Mouse (Mus musculus): ENCODE results near the gene C77080. TPM values are rescaled to one million over a fixed set of nuclear protein-coding genes. Genes with fewer than 3 reads are reported as not detected.

Gene C77080
- polyA plus RNA-seq, 1 experiment from 2014 or later: 4.3 TPM

DNA sequence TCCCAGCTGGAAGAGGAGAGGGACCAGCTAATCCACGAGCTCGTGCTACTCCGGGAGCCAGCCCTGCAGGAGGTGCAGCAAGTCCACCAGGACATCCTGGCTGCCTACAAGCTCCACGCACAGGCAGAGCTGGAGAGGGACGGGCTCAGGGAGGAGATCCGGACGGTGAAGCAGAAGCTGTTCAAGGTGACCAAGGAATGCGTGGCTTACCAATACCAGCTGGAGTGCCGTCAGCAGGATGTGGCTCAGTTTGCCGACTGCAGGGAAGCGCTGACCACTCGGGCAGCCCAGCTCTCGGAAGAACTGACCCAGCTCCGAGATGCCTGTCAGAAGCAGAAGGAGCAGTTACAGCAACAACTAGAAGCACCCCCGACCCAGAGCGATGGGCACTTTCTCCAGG lies 32.5 kb upstream of the C77080 start:
- Histone ChIP-seq H3K4me3 (ENCODE audit: low read depth, low read length) (no peak overlapping the region), H3K4me2 (ENCODE audit: low read depth) (no peak overlapping the region), H3K9me3 (ENCODE audit: control insufficient read depth, low read length) (no peaks in the 10 kb centered on the region), H3K27ac (ENCODE audit: low read depth, low read length) (no peak overlapping the region), H3K9ac (ENCODE audit: low read length) (peak overlapping the region; percentile 1; the same call in 1 of the 2 replicates), H3K36me3 (ENCODE audit: control insufficient read depth, insufficient read depth, low read length) (no peaks in the 10 kb centered on the region), H3K4me1 (ENCODE audit: control insufficient read depth, insufficient read depth, low read length) (no peaks in the 10 kb centered on the region), H3K27me3 (ENCODE audit: control insufficient read depth, insufficient read depth, low read length) (no peaks in the 10 kb centered on the region)
- DNase-seq (ENCODE audit: low spot score) (no peak), ATAC-seq (ENCODE audit: insufficient read depth, low FRiP score, low TSS enrichment) (no peak)
- 35% methylated on average over 16 of the region's 16 CpGs for WGBS

DNA sequence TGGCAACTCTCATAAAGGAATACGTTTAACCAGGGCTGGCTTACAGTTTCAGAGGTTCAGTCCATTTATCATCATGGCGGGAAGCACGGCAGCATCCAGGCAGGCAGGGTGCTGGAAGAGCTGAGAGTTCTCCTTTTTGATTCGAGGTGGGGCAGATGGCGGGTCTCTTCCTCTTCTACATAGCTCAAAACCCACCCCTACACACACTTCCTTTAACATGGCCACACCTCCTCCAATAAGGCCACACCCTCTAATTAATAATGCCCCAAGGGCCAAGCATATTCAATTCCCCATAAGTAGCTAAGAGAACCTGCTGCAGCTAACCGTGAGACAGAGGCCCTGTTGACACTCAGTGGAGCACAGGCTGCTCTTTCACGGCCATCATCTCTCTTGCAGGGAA lies 31.6 kb upstream of the C77080 start:
- Histone ChIP-seq H3K27ac (ENCODE audit: low read depth, low read length) (no peak overlapping the region), H3K4me1 (ENCODE audit: control insufficient read depth, insufficient read depth, low read length) (0 out of 2 replicates have a peak, but pooled peaks cover under 1% of the 10 kb centered on the region), H3K9me3 (ENCODE audit: control insufficient read depth, low read length) (no peaks in the 10 kb centered on the region), H3K4me3 (ENCODE audit: low read depth, low read length) (no peak overlapping the region), H3K27me3 (ENCODE audit: control insufficient read depth, insufficient read depth, low read length) (no peaks in the 10 kb centered on the region), H3K9ac (ENCODE audit: low read length) (no peak overlapping the region), H3K4me2 (ENCODE audit: low read depth) (no peak overlapping the region), H3K36me3 (ENCODE audit: control insufficient read depth, insufficient read depth, low read length) (no peaks in the 10 kb centered on the region)
- 62% methylated on average over 7 of the region's 7 CpGs for WGBS
- ATAC-seq (ENCODE audit: insufficient read depth, low FRiP score, low TSS enrichment): no peak
- no peak for DNase-seq (ENCODE audit: low spot score)

DNA sequence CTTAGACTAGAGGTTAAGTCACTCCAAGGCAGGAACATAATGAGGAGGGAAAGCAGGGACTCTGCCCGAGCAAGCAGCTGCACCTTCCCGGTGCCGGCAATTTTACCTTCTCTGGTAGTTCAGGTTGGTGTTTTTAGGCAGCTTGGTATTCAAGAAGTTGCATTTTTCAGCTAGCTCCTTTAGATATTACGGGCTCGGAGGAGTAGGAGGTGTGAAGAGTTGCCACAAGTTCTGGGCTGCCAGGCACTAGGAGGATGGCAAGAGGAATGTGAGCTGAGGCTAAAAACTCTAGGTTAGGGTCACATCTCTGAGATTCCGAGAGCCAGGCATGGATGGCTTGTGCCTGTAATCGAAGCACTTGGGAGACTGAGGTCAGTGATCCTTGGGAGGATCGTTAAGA lies 28.5 kb upstream of the C77080 start:
- ATAC-seq (ENCODE audit: insufficient read depth, low FRiP score, low TSS enrichment): no peak
- H3K36me3 ChIP-seq (ENCODE audit: control insufficient read depth, insufficient read depth, low read length): no peaks in the 10 kb centered on the region
- no peak for DNase-seq (ENCODE audit: low spot score)
- no peak overlapping the region for H3K4me2 ChIP-seq (ENCODE audit: low read depth)
- no peaks in the 10 kb centered on the region for H3K9me3 ChIP-seq (ENCODE audit: control insufficient read depth, low read length)
- 91% methylated on average over 8 of the region's 8 CpGs for WGBS
- H3K27ac ChIP-seq (ENCODE audit: low read depth, low read length): no peak overlapping the region
- peaks cover 12% of the 10 kb centered on the region for H3K27me3 ChIP-seq (ENCODE audit: control insufficient read depth, insufficient read depth, low read length)
- no peak overlapping the region for H3K4me3 ChIP-seq (ENCODE audit: low read depth, low read length)
- H3K9ac ChIP-seq (ENCODE audit: low read length): no peak overlapping the region
- peaks cover 11% of the 10 kb centered on the region; the same call in 1 of the 2 replicates for H3K4me1 ChIP-seq (ENCODE audit: control insufficient read depth, insufficient read depth, low read length)

DNA sequence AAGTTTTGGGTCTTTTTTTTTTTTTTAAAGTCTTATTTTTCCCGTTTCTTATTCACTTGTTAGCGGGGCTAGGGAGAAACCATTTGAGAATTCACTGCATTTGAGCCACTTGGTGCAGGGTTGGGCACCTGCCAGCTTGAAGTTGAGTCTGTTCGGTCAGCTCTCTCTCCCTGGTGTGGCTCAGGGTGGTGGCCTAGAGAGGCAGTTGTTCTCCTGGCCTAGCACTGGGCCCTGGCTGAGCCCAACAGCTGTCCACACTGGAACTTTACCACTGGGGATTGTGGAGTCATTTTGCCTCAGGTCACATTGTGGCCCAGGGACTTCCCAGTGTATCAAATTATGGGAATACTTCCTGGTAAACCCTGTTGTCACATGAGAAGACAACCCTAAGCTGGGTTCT lies 26.9 kb upstream of the C77080 start:
- ATAC-seq (ENCODE audit: insufficient read depth, low FRiP score, low TSS enrichment) (no peak), DNase-seq (ENCODE audit: low spot score) (no peak)
- Histone ChIP-seq H3K4me1 (ENCODE audit: control insufficient read depth, insufficient read depth, low read length) (peaks cover 11% of the 10 kb centered on the region; the same call in 1 of the 2 replicates), H3K9ac (ENCODE audit: low read length) (no peak overlapping the region), H3K27ac (ENCODE audit: low read depth, low read length) (no peak overlapping the region), H3K27me3 (ENCODE audit: control insufficient read depth, insufficient read depth, low read length) (peaks cover 12% of the 10 kb centered on the region), H3K36me3 (ENCODE audit: control insufficient read depth, insufficient read depth, low read length) (no peaks in the 10 kb centered on the region), H3K9me3 (ENCODE audit: control insufficient read depth, low read length) (no peaks in the 10 kb centered on the region), H3K4me3 (ENCODE audit: low read depth, low read length) (peak overlapping the region; percentile 45), H3K4me2 (ENCODE audit: low read depth) (peak overlapping the region; percentile 93)
- WGBS: 48% methylated on average over 3 of the region's 3 CpGs

DNA sequence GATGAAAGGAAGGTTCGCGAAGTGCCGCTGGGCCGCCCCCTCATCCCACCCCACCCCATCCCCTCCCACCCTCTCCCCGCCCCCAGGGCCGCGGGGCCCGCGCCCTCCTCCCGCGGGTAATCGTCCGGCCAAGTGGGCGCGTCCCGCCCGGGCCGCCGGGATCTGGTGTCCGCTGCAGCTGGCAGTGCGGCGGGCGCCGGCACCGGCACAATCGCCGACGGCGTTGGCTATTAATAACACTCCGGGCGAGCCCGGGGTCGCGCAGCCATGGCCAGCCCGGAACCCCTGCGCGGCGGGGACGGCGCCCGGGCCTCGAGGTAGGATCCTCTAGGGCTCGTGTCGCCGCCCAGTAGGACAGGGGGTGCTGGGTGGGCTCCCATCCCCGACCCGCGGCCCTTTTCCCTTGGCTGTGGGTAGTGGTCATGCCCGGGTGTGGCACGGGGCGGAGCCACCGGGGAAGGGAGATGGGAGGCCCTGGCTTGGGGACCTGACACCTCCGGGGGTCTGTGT lies 26.3 kb upstream of the C77080 start, which contains the start of gene Sync:
Gene Sync (plus strand): TSS at position 146 of the 510 bp plus-strand sequence.
- peak within 1 kb of the TSS; percentile 93 for H3K4me2 ChIP-seq (ENCODE audit: low read depth)
- H3K4me1 ChIP-seq (ENCODE audit: control insufficient read depth, insufficient read depth, low read length): peaks cover 11% of the 10 kb centered on the region; the same call in 1 of the 2 replicates
- H3K9me3 ChIP-seq (ENCODE audit: control insufficient read depth, low read length): no peaks in the 10 kb centered on the region
- ATAC-seq (ENCODE audit: insufficient read depth, low FRiP score, low TSS enrichment) (peak; percentile 45; the same call in 1 of the 2 replicates), DNase-seq (ENCODE audit: low spot score) (peak; percentile 47)
- peak within 1 kb of the TSS; percentile 58 for H3K9ac ChIP-seq (ENCODE audit: low read length)
- H3K36me3 ChIP-seq (ENCODE audit: control insufficient read depth, insufficient read depth, low read length): no peaks in the 10 kb centered on the region
- 0 out of 2 replicates have a peak within 1 kb of the TSS, but pooled peaks have one; percentile 35 for H3K27ac ChIP-seq (ENCODE audit: low read depth, low read length)
- WGBS: 0% methylated on average over 45 of the region's 53 CpGs
- peak within 1 kb of the TSS; percentile 45 for H3K4me3 ChIP-seq (ENCODE audit: low read depth, low read length)
- peaks cover 12% of the 10 kb centered on the region for H3K27me3 ChIP-seq (ENCODE audit: control insufficient read depth, insufficient read depth, low read length)

DNA sequence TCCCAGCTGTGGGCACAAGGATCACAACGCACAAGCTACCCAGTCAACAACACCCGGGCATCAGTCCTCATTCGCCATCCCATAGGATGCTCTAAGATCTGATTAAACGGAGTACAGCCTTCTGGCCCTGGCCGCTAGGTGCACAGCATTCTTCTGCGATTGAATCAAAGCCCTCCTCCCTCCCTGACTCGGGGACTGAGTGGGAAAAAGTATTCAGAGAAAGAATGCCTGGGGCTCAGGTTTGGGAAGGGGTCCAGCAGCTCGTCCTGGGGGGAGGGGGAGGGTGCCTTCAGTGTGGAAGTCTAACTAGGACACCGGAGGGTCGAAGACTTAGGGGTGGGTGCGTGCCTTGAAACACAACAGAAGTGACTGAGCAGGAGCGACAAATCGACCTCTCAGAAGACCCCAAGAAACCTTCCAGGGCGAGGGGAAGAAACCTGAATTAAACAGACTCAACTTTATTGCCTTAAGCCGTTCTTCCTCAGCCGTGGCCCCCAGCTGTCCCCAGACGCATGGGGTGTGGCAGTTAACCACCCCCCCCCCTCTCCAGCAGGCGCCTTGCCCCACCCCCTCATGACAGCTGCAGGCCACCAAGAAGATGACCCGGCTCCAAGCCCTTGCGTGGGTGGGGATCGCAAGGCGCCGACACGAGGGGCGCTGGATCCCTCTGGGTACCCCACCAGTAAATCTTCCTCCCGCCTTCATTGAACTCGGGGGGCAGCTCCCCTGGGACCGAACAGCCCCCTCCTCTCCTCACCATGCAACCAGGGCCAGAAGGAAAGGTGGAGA lies 25.7 kb upstream of the C77080 start:
- peak overlapping the region; percentile 58 for H3K9ac ChIP-seq (ENCODE audit: low read length)
- H3K27me3 ChIP-seq (ENCODE audit: control insufficient read depth, insufficient read depth, low read length): peaks cover 12% of the 10 kb centered on the region
- 0 out of 2 replicates have a peak overlapping the region, but pooled peaks have one; percentile 35 for H3K27ac ChIP-seq (ENCODE audit: low read depth, low read length)
- peak overlapping the region; percentile 45 for H3K4me3 ChIP-seq (ENCODE audit: low read depth, low read length)
- H3K4me2 ChIP-seq (ENCODE audit: low read depth): peak overlapping the region; percentile 93
- DNase-seq (ENCODE audit: low spot score) (peak; percentile 26), ATAC-seq (ENCODE audit: insufficient read depth, low FRiP score, low TSS enrichment) (0 out of 2 replicates have a peak, but pooled peaks have one; percentile 27)
- H3K4me1 ChIP-seq (ENCODE audit: control insufficient read depth, insufficient read depth, low read length): peaks cover 11% of the 10 kb centered on the region; the same call in 1 of the 2 replicates
- WGBS: 4% methylated on average over 28 of the region's 28 CpGs
- no peaks in the 10 kb centered on the region for H3K9me3 ChIP-seq (ENCODE audit: control insufficient read depth, low read length)
- no peaks in the 10 kb centered on the region for H3K36me3 ChIP-seq (ENCODE audit: control insufficient read depth, insufficient read depth, low read length)

DNA sequence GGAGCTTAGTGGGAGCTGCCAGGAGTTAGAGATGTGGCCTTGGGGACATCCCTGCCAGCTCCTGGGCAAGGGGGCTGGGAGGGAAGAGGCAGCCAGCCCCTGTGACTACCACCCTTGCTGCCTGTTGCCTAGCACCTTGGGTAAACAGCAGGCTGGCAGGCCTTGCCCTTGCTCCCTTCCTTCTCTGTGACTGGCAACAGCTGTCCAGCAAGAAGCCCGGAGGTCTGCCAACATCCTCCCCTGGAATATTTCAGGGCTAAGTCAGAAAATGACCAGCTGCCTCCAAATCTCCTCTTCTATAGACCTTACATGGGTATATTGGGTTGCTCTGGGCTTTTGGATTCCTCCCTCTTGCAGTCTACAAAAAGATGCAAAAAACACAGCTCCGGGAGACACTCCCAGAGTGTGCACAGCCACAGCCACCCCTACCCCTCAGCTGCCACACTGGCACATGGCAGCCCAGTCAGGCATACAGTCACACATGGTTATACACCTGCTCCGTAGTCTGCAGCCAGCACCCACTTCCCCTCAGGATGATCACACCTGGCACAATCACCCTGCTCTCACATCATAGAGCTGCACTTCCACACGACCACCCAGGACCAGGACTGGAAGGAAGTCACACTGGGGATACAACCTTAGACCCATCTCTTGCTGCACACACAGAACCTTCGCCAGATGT lies 24.9 kb upstream of the C77080 start:
- ATAC-seq (ENCODE audit: insufficient read depth, low FRiP score, low TSS enrichment) (no peak), DNase-seq (ENCODE audit: low spot score) (no peak)
- Histone ChIP-seq H3K27me3 (ENCODE audit: control insufficient read depth, insufficient read depth, low read length) (peaks cover 12% of the 10 kb centered on the region), H3K36me3 (ENCODE audit: control insufficient read depth, insufficient read depth, low read length) (no peaks in the 10 kb centered on the region), H3K4me1 (ENCODE audit: control insufficient read depth, insufficient read depth, low read length) (peaks cover 11% of the 10 kb centered on the region; the same call in 1 of the 2 replicates), H3K4me2 (ENCODE audit: low read depth) (peak overlapping the region; percentile 93), H3K4me3 (ENCODE audit: low read depth, low read length) (no peak overlapping the region), H3K27ac (ENCODE audit: low read depth, low read length) (no peak overlapping the region), H3K9me3 (ENCODE audit: control insufficient read depth, low read length) (no peaks in the 10 kb centered on the region), H3K9ac (ENCODE audit: low read length) (no peak overlapping the region)
- WGBS: 68% methylated on average over 5 of the region's 5 CpGs

DNA sequence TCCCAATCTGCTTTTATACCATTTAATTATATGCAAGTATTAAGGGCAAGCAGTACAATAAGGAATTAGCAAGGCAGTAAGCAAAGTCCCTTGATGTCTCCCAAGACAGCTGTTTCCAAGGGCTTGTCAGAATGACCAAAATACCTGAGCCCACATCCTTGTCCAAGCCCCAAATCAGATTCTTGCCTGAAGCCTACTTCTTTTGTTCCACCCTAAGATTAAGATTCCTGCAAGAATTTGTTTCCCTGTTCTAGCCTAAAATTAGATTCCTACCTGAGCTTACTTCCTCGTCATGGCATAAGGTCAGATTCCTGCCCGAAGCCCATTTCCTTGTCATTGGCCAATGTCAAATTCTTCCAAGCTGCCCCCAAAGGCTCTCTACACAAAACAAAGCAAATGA lies 23.5 kb upstream of the C77080 start:
- H3K9me3 ChIP-seq (ENCODE audit: control insufficient read depth, low read length): no peaks in the 10 kb centered on the region
- DNase-seq (ENCODE audit: low spot score) (no peak), ATAC-seq (ENCODE audit: insufficient read depth, low FRiP score, low TSS enrichment) (no peak)
- no peak overlapping the region for H3K9ac ChIP-seq (ENCODE audit: low read length)
- no peaks in the 10 kb centered on the region for H3K36me3 ChIP-seq (ENCODE audit: control insufficient read depth, insufficient read depth, low read length)
- peaks cover 11% of the 10 kb centered on the region; the same call in 1 of the 2 replicates for H3K4me1 ChIP-seq (ENCODE audit: control insufficient read depth, insufficient read depth, low read length)
- H3K4me3 ChIP-seq (ENCODE audit: low read depth, low read length): no peak overlapping the region
- H3K4me2 ChIP-seq (ENCODE audit: low read depth): no peak overlapping the region
- peaks cover 12% of the 10 kb centered on the region for H3K27me3 ChIP-seq (ENCODE audit: control insufficient read depth, insufficient read depth, low read length)
- no peak overlapping the region for H3K27ac ChIP-seq (ENCODE audit: low read depth, low read length)
- WGBS: 91% methylated on average over 2 of the region's 2 CpGs

Measured in neural tube, embryonic 11.5 days (tissue).